Mouse (Mus musculus): ENCODE data around the gene Acp6.

GRCm38 (mm10) chr3:97206521-97206920 is 47.9 kb downstream of the Acp6 start:
- TF ChIP-seq GATA1 (IDR thresholded peaks at IDR 0.05; ENCODE audit: borderline replicate concordance, low read length) (no peak), FLI1 (IDR thresholded peaks at IDR 0.05; ENCODE audit: low read length) (no peak)

Data from megakaryocyte, embryonic 14.5 days (primary cell).